Mouse (Mus musculus) testis, adult 2 months (tissue): ENCODE measurements at regions not wholly inside any gene's neighbourhood (a gene's known extent, or its start where the extent isn't known, plus 50 kb on each side); places are given as distances from the start of the nearest gene placed in this dataset.
A peak's percentile ranks its signal among the peaks of the same experiment; 100 is the strongest.

Experiments used
- H3K27ac ChIP-seq: fragments of 200-500 bp; 2 replicates; pipeline ENCODE4 v1.5.1; 2012; ENCODE audit warnings: low read depth, low read length; ENCODE audit not compliant: control insufficient read depth, insufficient read depth
- H3K27me3 ChIP-seq: fragments of 200-500 bp; 2 replicates; pipeline ENCODE4 v1.6.1; 2012; ENCODE audit warnings: mild to moderate bottlenecking, low read length, moderate library complexity; ENCODE audit not compliant: control insufficient read depth, insufficient read depth
- H3K36me3 ChIP-seq: fragments of 200-500 bp; 2 replicates; pipeline ENCODE4 v1.6.1; 2012; ENCODE audit warnings: mild to moderate bottlenecking, low read length; ENCODE audit not compliant: control insufficient read depth, insufficient read depth
- H3K4me1 ChIP-seq: fragments of 200-500 bp; 2 replicates; pipeline ENCODE4 v1.6.1; 2012; ENCODE audit warnings: low read length; ENCODE audit not compliant: control insufficient read depth, insufficient read depth
- H3K4me3 ChIP-seq: fragments of 200-500 bp; 2 replicates; pipeline ENCODE4 v1.5.1; 2012; ENCODE audit warnings: low read depth, mild to moderate bottlenecking, low read length, moderate library complexity, mixed read lengths; ENCODE audit not compliant: control insufficient read depth
- CTCF ChIP-seq: fragments of 200-500 bp; IDR thresholded peaks from 2 replicates; pipeline ENCODE4 v1.5.1; 2012; ENCODE audit warnings: low read depth, mild to moderate bottlenecking, inconsistent platforms, low read length, moderate library complexity; ENCODE audit not compliant: control insufficient read depth, insufficient read depth, insufficient replicate concordance
- POLR2A ChIP-seq: fragments of 200-500 bp; IDR thresholded peaks from 2 replicates; pipeline ENCODE4 v1.6.1; 2012; ENCODE audit warnings: low read depth, mild to moderate bottlenecking, inconsistent platforms, low read length, moderate library complexity; ENCODE audit not compliant: control insufficient read depth

- H3K27me3 ChIP-seq: no peaks in the 10 kb centered on the region
- H3K27ac ChIP-seq: no peak overlapping the region
- H3K4me1 ChIP-seq: no peaks in the 10 kb centered on the region
- no peak overlapping the region for H3K4me3 ChIP-seq
- no peaks in the 10 kb centered on the region for H3K36me3 ChIP-seq
- TF ChIP-seq POLR2A: no peak
- TF ChIP-seq CTCF: no peak
These were observed 503.8 kb upstream of the Gm10306 start for GRCm38 (mm10) chr4:94052249-94053162.

- Histone ChIP-seq H3K4me1 (no peaks in the 10 kb centered on the region), H3K4me3 (no peak overlapping the region), H3K27me3 (no peaks in the 10 kb centered on the region), H3K27ac (no peak overlapping the region), H3K36me3 (no peaks in the 10 kb centered on the region)
- TF ChIP-seq CTCF (no peak), POLR2A (no peak)
These were observed 483.0 kb upstream of the Gm10306 start for GRCm38 (mm10) chr4:94073178-94073870.

- Histone ChIP-seq H3K36me3 (no peaks in the 10 kb centered on the region), H3K27me3 (no peaks in the 10 kb centered on the region), H3K4me1 (no peaks in the 10 kb centered on the region), H3K4me3 (no peak overlapping the region), H3K27ac (no peak overlapping the region)
- TF ChIP-seq POLR2A: no peak
- no peak for TF ChIP-seq CTCF
These were observed 473.5 kb upstream of the Gm10306 start for GRCm38 (mm10) chr4:94082839-94083238.

GRCm38 (mm10) chr4:94094379-94094778, 462.0 kb upstream of the Gm10306 start:
- no peaks in the 10 kb centered on the region for H3K36me3 ChIP-seq
- H3K27ac ChIP-seq: no peak overlapping the region
- TF ChIP-seq POLR2A (no peak), CTCF (no peak)
- no peaks in the 10 kb centered on the region for H3K27me3 ChIP-seq
- H3K4me1 ChIP-seq: no peaks in the 10 kb centered on the region
- no peak overlapping the region for H3K4me3 ChIP-seq

GRCm38 (mm10) chr4:94106941-94107340, 449.4 kb upstream of the Gm10306 start:
- Histone ChIP-seq H3K4me1 (no peaks in the 10 kb centered on the region), H3K36me3 (no peaks in the 10 kb centered on the region), H3K4me3 (no peak overlapping the region), H3K27ac (no peak overlapping the region), H3K27me3 (no peaks in the 10 kb centered on the region)
- no peak for TF ChIP-seq CTCF
- TF ChIP-seq POLR2A: no peak

GRCm38 (mm10) chr4:94116881-94117280, 439.5 kb upstream of the Gm10306 start:
- no peak overlapping the region for H3K4me3 ChIP-seq
- no peaks in the 10 kb centered on the region for H3K4me1 ChIP-seq
- H3K36me3 ChIP-seq: no peaks in the 10 kb centered on the region
- TF ChIP-seq POLR2A (no peak), CTCF (no peak)
- H3K27me3 ChIP-seq: no peaks in the 10 kb centered on the region
- H3K27ac ChIP-seq: no peak overlapping the region

GRCm38 (mm10) chr4:94124177-94124576, 432.2 kb upstream of the Gm10306 start:
- TF ChIP-seq CTCF (peak; percentile 26; the same call in 1 of the 2 replicates), POLR2A (no peak)

More at GRCm38 (mm10) chr4:94124177-94124576, 432.2 kb upstream of the Gm10306 start:
- Histone ChIP-seq H3K4me1 (no peaks in the 10 kb centered on the region), H3K4me3 (peak overlapping the region; percentile 3; the same call in 1 of the 2 replicates), H3K27ac (no peak overlapping the region), H3K36me3 (no peaks in the 10 kb centered on the region), H3K27me3 (no peaks in the 10 kb centered on the region)
